In genomic region chr2:30440701-30441517, GRCm38 (mm10) we compare ENCODE assay signal across 8 mouse cellular contexts. TPM values are rescaled to one million over a fixed set of nuclear protein-coding genes. Genes with fewer than 3 reads are reported as not detected.
DNase-seq lines count a peak whose midpoint lies in the region; ATAC-seq lines count a peak whose summit lies in the region.

No protein-coding gene starts in this region.

- peak overlapping the region; percentile 54; the same call in 1 of the 2 replicates for H3K9ac ChIP-seq in hindbrain, embryonic 14.5 days

- peak; percentile 75 for DNase-seq in T-cell, adult 2 months (ENCODE audit: low spot score)
- peak; percentile 73 to 91 for DNase-seq in cerebellum, postnatal 10 days
- DNase-seq in frontal cortex, postnatal 25 days (ENCODE audit: low spot score in 2 of 2), result peak; percentile 48
- DNase-seq in hindbrain, embryonic 14.5 days (ENCODE audit: low spot score), result peak; percentile 91
- DNase-seq in left cerebral cortex, adult 11 months (ENCODE audit: low spot score), result peak; percentile 68
- peak; percentile 92 for DNase-seq in lung, postnatal 36 days
- peak; percentile 60 for DNase-seq in right cerebral cortex, adult 18-20 months
- peak; percentile 76 for DNase-seq in urinary bladder, postnatal 14 days (ENCODE audit: low spot score)

- H3K27me3 ChIP-seq in hindbrain, embryonic 14.5 days (ENCODE audit: control insufficient read depth, insufficient read depth, low read length), result no peaks in the 10 kb centered on the region

- H3K4me3 ChIP-seq in hindbrain, embryonic 14.5 days (replicated peaks; ENCODE audit: low read length), result no peak overlapping the region

- 14% methylated on average over 12 of the region's 12 CpGs for WGBS in hindbrain, embryonic 14.5 days

- H3K9me3 ChIP-seq in hindbrain, embryonic 14.5 days (ENCODE audit: control insufficient read depth, low read length), result no peaks in the 10 kb centered on the region

- peaks cover 35% of the 10 kb centered on the region for H3K4me1 ChIP-seq in hindbrain, embryonic 14.5 days (replicated peaks; ENCODE audit: control insufficient read depth, insufficient read depth, low read length)

- peak; percentile 39; the same call in 1 of the 2 replicates for ATAC-seq in hindbrain, embryonic 14.5 days (ENCODE audit: low FRiP score)

- H3K27ac ChIP-seq in hindbrain, embryonic 14.5 days, result peak overlapping the region; percentile 93

- H3K4me2 ChIP-seq in hindbrain, embryonic 14.5 days (replicated peaks), result peak overlapping the region; percentile 34

- peaks cover 56% of the 10 kb centered on the region for H3K36me3 ChIP-seq in hindbrain, embryonic 14.5 days (replicated peaks; ENCODE audit: control insufficient read depth, insufficient read depth)

RNA-seq across cellular contexts. Expression of gene Ptpa, which starts 25.1 kb away (rescaled TPM):
- polyA plus RNA-seq in hindbrain, embryonic 14.5 days (2014; fragmentation: Nextera tagmentation; extraction: Ambion mirVana), result 71.7 and 79.8 TPM in 2 replicates

RNA-seq across cellular contexts. Expression of gene Crat, which starts 25.3 kb away (rescaled TPM):
- polyA plus RNA-seq in hindbrain, embryonic 14.5 days (2014; fragmentation: Nextera tagmentation; extraction: Ambion mirVana), result 30.3 and 32.0 TPM in 2 replicates

RNA-seq across cellular contexts. Expression of gene Ier5l, which starts 33.1 kb away (rescaled TPM):
- 2.4 and 2.7 TPM in 2 replicates for polyA plus RNA-seq in hindbrain, embryonic 14.5 days (2014; fragmentation: Nextera tagmentation; extraction: Ambion mirVana)

RNA-seq across cellular contexts. Expression of gene Dolpp1, which starts 48.9 kb away (rescaled TPM):
- 51.6 and 54.2 TPM in 2 replicates for polyA plus RNA-seq in hindbrain, embryonic 14.5 days (2014; fragmentation: Nextera tagmentation; extraction: Ambion mirVana)
